Mouse (Mus musculus) neural tube, embryonic 11.5 days (tissue): ENCODE measurements at regions not wholly inside any gene's neighbourhood (a gene's known extent, or its start where the extent isn't known, plus 50 kb on each side); places are given as distances from the start of the nearest gene placed in this dataset.
A peak's percentile ranks its signal among the peaks of the same experiment; 100 is the strongest.

ENCODE experiments used
- ATAC-seq: fragments of 200-750 bp; cut with Nextera tagmentation; 2 replicates; pipeline ENCODE4 v1.8.0; 2017; ENCODE audit warnings: moderate number of reproducible peaks, mild to moderate bottlenecking, moderate TSS enrichment, moderate library complexity; ENCODE audit not compliant: insufficient read depth, low FRiP score, low TSS enrichment
- DNase-seq: peaks from one replicate; pipeline ENCODE4 v3.0.0-alpha.2; 2015; ENCODE audit warnings: low spot score
- H3K27ac ChIP-seq: fragments of 300-500 bp; sonication (generic); 2 replicates; pipeline ENCODE4 v1.5.1; 2014; ENCODE audit warnings: low read depth, mild to moderate bottlenecking, low read length
- H3K27me3 ChIP-seq: fragments of 300-500 bp; sonication (generic); 2 replicates; pipeline ENCODE4 v1.6.1; 2014; ENCODE audit warnings: mild to moderate bottlenecking, low read length, mixed read lengths; ENCODE audit not compliant: control insufficient read depth, insufficient read depth
- H3K36me3 ChIP-seq: fragments of 300-500 bp; sonication (generic); 2 replicates; pipeline ENCODE4 v1.6.1; 2014; ENCODE audit warnings: mild to moderate bottlenecking, low read length, moderate library complexity, mixed read lengths; ENCODE audit not compliant: control insufficient read depth, insufficient read depth
- H3K4me1 ChIP-seq: fragments of 300-500 bp; sonication (generic); 2 replicates; pipeline ENCODE4 v1.6.1; 2014; ENCODE audit warnings: low read length, mixed read lengths; ENCODE audit not compliant: control insufficient read depth, insufficient read depth
- H3K4me2 ChIP-seq: fragments of 300-500 bp; sonication (generic); 2 replicates; pipeline ENCODE4 v1.6.1; 2014; ENCODE audit warnings: low read depth, mild to moderate bottlenecking, moderate library complexity
- H3K4me3 ChIP-seq: fragments of 300-500 bp; sonication (generic); 2 replicates; pipeline ENCODE4 v1.5.1; 2014; ENCODE audit warnings: low read depth, low read length
- H3K9ac ChIP-seq: fragments of 300-500 bp; sonication (generic); 2 replicates; pipeline ENCODE4 v1.6.1; 2014; ENCODE audit warnings: mild to moderate bottlenecking, low read length
- H3K9me3 ChIP-seq: fragments of 300-500 bp; sonication (generic); 2 replicates; pipeline ENCODE4 v1.6.1; 2016; ENCODE audit warnings: low read length; ENCODE audit not compliant: control insufficient read depth
- WGBS: fragments of 180-500 bp; shearing (Covaris S2); extraction: QIAGEN DNeasy Blood & Tissue Kit; methylation state at CpG from one replicate; pipeline ENCODE4 v1.1.7; 2014; 5-methylcytosine and 5-hydroxymethylcytosine counted together

- Histone ChIP-seq H3K27ac (no peak overlapping the region), H3K9me3 (no peaks in the 10 kb centered on the region), H3K27me3 (no peaks in the 10 kb centered on the region), H3K4me3 (no peak overlapping the region), H3K4me2 (no peak overlapping the region), H3K36me3 (no peaks in the 10 kb centered on the region), H3K4me1 (peaks cover 18% of the 10 kb centered on the region), H3K9ac (no peak overlapping the region)
- no peak for DNase-seq
- ATAC-seq = no peak
- 40% methylated on average over 3 of the region's 3 CpGs for WGBS
Observed at GRCm38 (mm10) chr4:31877389-31877788, 86.5 kb upstream of the Map3k7 start.

- no peak overlapping the region for H3K4me2 ChIP-seq
- H3K9me3 ChIP-seq = no peaks in the 10 kb centered on the region
- H3K36me3 ChIP-seq = no peaks in the 10 kb centered on the region
- ATAC-seq (peak; percentile 52; the same call in 1 of the 2 replicates), DNase-seq (peak; percentile 42)
- H3K4me1 ChIP-seq = peaks cover 18% of the 10 kb centered on the region
- 40% methylated on average over 10 of the region's 10 CpGs for WGBS
- no peak overlapping the region for H3K9ac ChIP-seq
- H3K4me3 ChIP-seq = no peak overlapping the region
- H3K27ac ChIP-seq = no peak overlapping the region
- no peaks in the 10 kb centered on the region for H3K27me3 ChIP-seq
Observed at GRCm38 (mm10) chr4:31878493-31879191, 85.3 kb upstream of the Map3k7 start.

GRCm38 (mm10) chr4:31879192-31879585, 84.7 kb upstream of the Map3k7 start:
- DNase-seq (no peak), ATAC-seq (no peak)
- Histone ChIP-seq H3K4me3 (no peak overlapping the region), H3K4me2 (no peak overlapping the region), H3K4me1 (peaks cover 17% of the 10 kb centered on the region), H3K9ac (no peak overlapping the region), H3K36me3 (no peaks in the 10 kb centered on the region), H3K27ac (no peak overlapping the region), H3K27me3 (no peaks in the 10 kb centered on the region), H3K9me3 (no peaks in the 10 kb centered on the region)
- 62% methylated on average over 5 of the region's 5 CpGs for WGBS

- no peak overlapping the region for H3K27ac ChIP-seq
- 48% methylated on average over 7 of the region's 7 CpGs for WGBS
- no peak for DNase-seq
Observed at GRCm38 (mm10) chr4:31880213-31880612, 83.7 kb upstream of the Map3k7 start.

GRCm38 (mm10) chr4:31889673-31890072, 74.2 kb upstream of the Map3k7 start:
- no peak for DNase-seq
- no peaks in the 10 kb centered on the region for H3K4me1 ChIP-seq
- H3K4me3 ChIP-seq = no peak overlapping the region
- H3K27ac ChIP-seq = no peak overlapping the region
- ATAC-seq = no peak
- H3K36me3 ChIP-seq = no peaks in the 10 kb centered on the region
- no peaks in the 10 kb centered on the region for H3K27me3 ChIP-seq
- 65% methylated on average over 3 of the region's 3 CpGs for WGBS
- no peaks in the 10 kb centered on the region for H3K9me3 ChIP-seq
- no peak overlapping the region for H3K4me2 ChIP-seq
- no peak overlapping the region for H3K9ac ChIP-seq

More at GRCm38 (mm10) chr4:31880213-31880612, 83.7 kb upstream of the Map3k7 start:
- peak; percentile 49 for ATAC-seq
- H3K9me3 ChIP-seq = no peaks in the 10 kb centered on the region
- no peaks in the 10 kb centered on the region for H3K36me3 ChIP-seq
- no peaks in the 10 kb centered on the region for H3K27me3 ChIP-seq
- no peak overlapping the region for H3K4me3 ChIP-seq
- peaks cover 15% of the 10 kb centered on the region for H3K4me1 ChIP-seq
- H3K4me2 ChIP-seq = no peak overlapping the region
- H3K9ac ChIP-seq = no peak overlapping the region; the same call in 1 of the 2 replicates

- H3K9ac ChIP-seq = no peak overlapping the region
- no peaks in the 10 kb centered on the region for H3K27me3 ChIP-seq
- H3K27ac ChIP-seq = no peak overlapping the region
- DNase-seq (no peak), ATAC-seq (no peak)
- H3K4me1 ChIP-seq = no peaks in the 10 kb centered on the region
- WGBS = 43% methylated on average over 8 of the region's 8 CpGs
- H3K4me2 ChIP-seq = no peak overlapping the region
- no peaks in the 10 kb centered on the region for H3K9me3 ChIP-seq
- no peak overlapping the region for H3K4me3 ChIP-seq
- no peaks in the 10 kb centered on the region for H3K36me3 ChIP-seq
Observed at GRCm38 (mm10) chr4:31909086-31909673, 54.7 kb upstream of the Map3k7 start.
